Mouse (Mus musculus) midbrain, postnatal 0 days (tissue): ENCODE data around the gene Sh3rf1. TPM values are rescaled to one million over a fixed set of nuclear protein-coding genes. Genes with fewer than 3 reads are reported as not detected.

Experiments
- ATAC-seq: fragments of 200-750 bp; cut with Nextera tagmentation; 2 replicates; pipeline ENCODE4 v1.8.0; 2017; ENCODE audit warnings: moderate number of reproducible peaks, mild to moderate bottlenecking, moderate TSS enrichment, moderate library complexity; ENCODE audit not compliant: low FRiP score
- DNase-seq: peaks from one replicate; pipeline ENCODE4 v3.0.0-alpha.2; 2015; ENCODE audit warnings: low spot score
- H3K27ac ChIP-seq: fragments of 300-500 bp; sonication (generic); 2 replicates; pipeline ENCODE4 v1.5.1; 2014; ENCODE audit warnings: low read depth, mild to moderate bottlenecking, low read length, mixed read lengths
- H3K27me3 ChIP-seq: fragments of 300-500 bp; sonication (generic); 2 replicates; pipeline ENCODE4 v1.6.1; 2014; ENCODE audit warnings: low read length, control low read depth, mixed read lengths; ENCODE audit not compliant: insufficient read depth
- H3K36me3 ChIP-seq: fragments of 300-500 bp; sonication (generic); 2 replicates; pipeline ENCODE4 v1.6.1; 2014; ENCODE audit warnings: low read length, control low read depth, mixed read lengths; ENCODE audit not compliant: insufficient read depth
- H3K4me1 ChIP-seq: fragments of 300-500 bp; sonication (generic); 2 replicates; pipeline ENCODE4 v1.6.1; 2014; ENCODE audit warnings: mild to moderate bottlenecking, control low read depth, antibody characterized with exemption, low read length, mixed read lengths; ENCODE audit not compliant: insufficient read depth
- H3K4me2 ChIP-seq: fragments of 300-500 bp; sonication (generic); 2 replicates; pipeline ENCODE4 v1.6.1; 2014; ENCODE audit warnings: low read depth, mild to moderate bottlenecking, low read length, mixed read lengths; ENCODE audit not compliant: poor library complexity, severe bottlenecking
- H3K4me3 ChIP-seq: fragments of 300-500 bp; sonication (generic); 2 replicates; pipeline ENCODE4 v1.5.1; 2014; ENCODE audit warnings: low read depth, mild to moderate bottlenecking, low read length, moderate library complexity
- H3K9ac ChIP-seq: fragments of 300-500 bp; sonication (generic); replicated peaks from 2 replicates; pipeline ENCODE4 v1.6.1; 2014; ENCODE audit warnings: mild to moderate bottlenecking, low read length, moderate library complexity, mixed read lengths; ENCODE audit not compliant: poor library complexity, severe bottlenecking
- H3K9me3 ChIP-seq: fragments of 300-500 bp; sonication (generic); 2 replicates; pipeline ENCODE4 v1.6.1; 2016; ENCODE audit warnings: low read length, control low read depth
- CTCF ChIP-seq: IDR thresholded peaks from 2 replicates; pipeline ENCODE4 v1.5.1; 2016; ENCODE audit warnings: antibody characterized with exemption, mild to moderate bottlenecking
- WGBS: fragments of 180-500 bp; shearing (Covaris S2); extraction: QIAGEN DNeasy Blood & Tissue Kit; methylation state at CpG from one replicate; pipeline ENCODE4 v1.1.7; 2014; 5-methylcytosine and 5-hydroxymethylcytosine counted together
- polyA plus RNA-seq: library from polyadenylated mRNA; unstranded; fragments of >200 nt; fragmentation: Nextera tagmentation; extraction: Ambion mirVana; gene quantifications from 2 replicates; pipeline ENCODE4 v1.2.1, GENCODE M21; 2015
- total RNA-seq: library from RNA; depleted of rRNA; stranded (reverse); fragments of >200 nt; gene quantifications from 2 replicates; pipeline ENCODE4 v1.2.3, GENCODE M21; 2014

Gene Sh3rf1
- total and polyA plus RNA-seq, 2 experiments from 2014 or later, result 23.9 to 37.5 TPM

GRCm38 (mm10) chr8:61226632-61227031, 3.0 kb downstream of the Sh3rf1 start:
- H3K4me1 ChIP-seq, result peaks cover 21% of the 10 kb centered on the region
- no peaks in the 10 kb centered on the region for H3K36me3 ChIP-seq
- H3K27me3 ChIP-seq, result no peaks in the 10 kb centered on the region
- H3K9ac ChIP-seq, result 0 out of 2 replicates have a peak overlapping the region, but pooled peaks have one; percentile 54
- H3K27ac ChIP-seq, result no peak overlapping the region
- no peaks in the 10 kb centered on the region for H3K9me3 ChIP-seq
- H3K4me3 ChIP-seq, result peak overlapping the region; percentile 77
- DNase-seq (peak; percentile 60), ATAC-seq (no peak)
- 42% methylated on average over 5 of the region's 5 CpGs for WGBS
- TF ChIP-seq CTCF, result no peak
- H3K4me2 ChIP-seq, result peak overlapping the region; percentile 93

- Histone ChIP-seq H3K27me3 (no peaks in the 10 kb centered on the region), H3K36me3 (no peaks in the 10 kb centered on the region), H3K9me3 (no peaks in the 10 kb centered on the region), H3K4me2 (peak overlapping the region; percentile 93), H3K4me1 (peaks cover 21% of the 10 kb centered on the region), H3K27ac (no peak overlapping the region), H3K9ac (no peak overlapping the region), H3K4me3 (peak overlapping the region; percentile 12)
- ATAC-seq (no peak), DNase-seq (no peak)
- no peak for TF ChIP-seq CTCF
- WGBS, result 64% methylated on average over 8 of the region's 8 CpGs
These were observed 5.0 kb downstream of the Sh3rf1 start for GRCm38 (mm10) chr8:61228678-61229077.

DNA sequence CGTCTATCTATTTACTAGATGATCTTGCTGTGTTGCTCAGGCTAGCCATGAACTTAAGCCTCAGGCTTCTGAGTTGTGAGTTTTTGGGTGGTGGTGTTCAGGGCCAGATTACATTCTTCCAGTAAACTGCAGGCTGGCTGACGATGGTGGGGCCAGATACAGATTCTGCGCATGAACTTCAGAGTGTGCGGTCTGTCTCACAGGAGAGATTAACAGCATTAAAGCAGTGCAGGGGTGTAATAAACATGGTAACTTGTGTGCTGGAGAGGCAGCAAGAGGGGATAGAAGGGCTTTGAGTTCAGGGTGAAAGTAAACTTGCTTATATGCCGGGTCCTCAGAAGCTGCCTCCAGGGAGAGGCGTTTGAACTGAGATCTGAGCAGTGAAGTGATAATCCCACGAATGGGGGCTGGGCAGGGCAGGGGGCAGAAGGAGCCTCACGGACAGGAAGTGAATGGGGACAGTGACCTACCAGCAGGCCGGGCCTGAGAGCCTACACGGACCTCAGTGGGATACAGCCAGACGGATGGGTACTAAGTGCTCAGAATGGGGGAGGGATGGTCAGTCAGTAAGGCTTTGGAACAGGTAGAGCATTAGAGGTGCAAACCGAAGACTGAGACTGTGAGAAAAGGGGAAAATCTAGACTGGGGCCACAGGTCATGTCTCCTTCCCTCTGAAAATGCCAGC, 6.0 kb downstream of the Sh3rf1 start:
- peaks cover 21% of the 10 kb centered on the region for H3K4me1 ChIP-seq

GRCm38 (mm10) chr8:61230881-61231755, 7.4 kb downstream of the Sh3rf1 start:
- Histone ChIP-seq H3K27ac (no peak overlapping the region), H3K4me2 (no peak overlapping the region), H3K27me3 (no peaks in the 10 kb centered on the region), H3K9ac (no peak overlapping the region), H3K9me3 (no peaks in the 10 kb centered on the region), H3K4me1 (peaks cover 16% of the 10 kb centered on the region), H3K36me3 (no peaks in the 10 kb centered on the region), H3K4me3 (no peak overlapping the region)
- WGBS, result 98% methylated on average over 11 of the region's 11 CpGs
- TF ChIP-seq CTCF, result no peak
- DNase-seq (no peak), ATAC-seq (no peak)

More for the DNA sequence above, 6.0 kb downstream of the Sh3rf1 start:
- H3K9me3 ChIP-seq, result no peaks in the 10 kb centered on the region
- H3K27ac ChIP-seq, result no peak overlapping the region
- no peak overlapping the region for H3K4me3 ChIP-seq
- DNase-seq, result no peak
- peak overlapping the region; percentile 30; the same call in 1 of the 2 replicates for H3K4me2 ChIP-seq
- 50% methylated on average over 12 of the region's 12 CpGs for WGBS
- TF ChIP-seq CTCF, result no peak
- H3K36me3 ChIP-seq, result no peaks in the 10 kb centered on the region
- H3K27me3 ChIP-seq, result no peaks in the 10 kb centered on the region
- H3K9ac ChIP-seq, result no peak overlapping the region
- no peak for ATAC-seq

GRCm38 (mm10) chr8:61235499-61235898, 11.8 kb downstream of the Sh3rf1 start:
- Histone ChIP-seq H3K36me3 (no peaks in the 10 kb centered on the region), H3K4me3 (no peak overlapping the region)

More at GRCm38 (mm10) chr8:61235499-61235898, 11.8 kb downstream of the Sh3rf1 start:
- DNase-seq, result no peak
- Histone ChIP-seq H3K9ac (no peak overlapping the region), H3K9me3 (no peaks in the 10 kb centered on the region), H3K4me2 (no peak overlapping the region), H3K27ac (no peak overlapping the region), H3K4me1 (no peaks in the 10 kb centered on the region), H3K27me3 (no peaks in the 10 kb centered on the region)
- no peak for TF ChIP-seq CTCF
- 94% methylated on average over 5 of the region's 5 CpGs for WGBS
- ATAC-seq, result no peak
